Mouse (Mus musculus) layer of hippocampus, postnatal 36 days (tissue): Measurements from ENCODE around the gene Cyp3a44. TPM values are rescaled to one million over a fixed set of nuclear protein-coding genes. Genes with fewer than 3 reads are reported as not detected.
"Not testable (repeated sequence)": the region's sequence is repeated elsewhere in the genome, so short reads cannot be mapped to it uniquely, and the experiment has no call there.

Experiments used
- DNase-seq, 2 experiments: peaks; one replicate each; pipeline ENCODE4 v3.0.0; 2022
- total RNA-seq, 2 experiments: library from RNA; stranded (reverse); gene quantifications; 2 replicates each; pipeline ENCODE4 v1.2.3; 2021

Cyp3a44 gene
- total RNA-seq = not detected

DNA sequence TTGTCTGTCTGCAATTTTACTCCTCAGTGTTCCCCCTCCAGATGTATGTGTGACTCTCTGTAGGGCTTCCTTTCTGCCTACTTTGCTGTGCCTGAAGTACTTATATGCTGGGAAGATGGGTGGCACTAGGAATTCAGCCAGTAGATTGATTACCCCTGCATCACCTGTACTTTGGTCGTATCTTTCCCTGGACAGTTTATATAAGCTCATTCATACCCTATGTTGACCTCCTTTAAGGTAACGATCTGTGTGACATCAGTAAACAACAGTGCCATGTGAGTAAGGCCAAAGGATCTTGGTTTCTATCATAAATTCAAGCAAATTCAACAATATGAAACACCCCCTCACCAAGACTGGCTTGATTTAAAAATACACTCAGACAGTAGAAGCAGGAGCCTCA lies at the start of gene Cyp3a44:
Gene Cyp3a44 (minus strand): TSS at position 79 of the 400 bp plus-strand sequence.
- not testable (repeated sequence) for DNase-seq

- not testable (repeated sequence) for DNase-seq
These were observed 5.4 kb downstream of the Cyp3a44 start for GRCm38 (mm10) chr5:145800229-145800628.

GRCm38 (mm10) chr5:145793232-145793631 lies 12.4 kb downstream of the Cyp3a44 start:
- DNase-seq = not testable (repeated sequence)

DNA sequence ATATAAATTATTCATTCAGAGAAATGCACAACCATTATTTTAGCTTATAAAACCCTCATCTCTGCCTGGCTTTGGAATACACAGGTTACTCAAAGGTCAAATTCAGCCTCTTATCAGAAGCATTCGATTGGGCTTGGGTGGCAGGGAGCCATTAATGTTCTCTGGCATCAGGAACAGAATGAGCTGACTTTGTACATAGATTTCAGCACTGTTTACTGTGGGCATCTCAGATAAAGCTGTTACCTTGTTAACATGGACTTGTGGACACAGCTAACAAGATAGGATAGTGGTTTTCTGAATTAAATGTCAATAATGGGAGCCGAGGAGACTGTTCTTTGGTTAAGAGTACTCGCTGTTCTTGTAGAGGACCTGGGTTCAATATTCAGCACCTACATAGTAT lies 68.2 kb downstream of the Cyp3a44 start:
- DNase-seq = not testable (repeated sequence)

Other genes with a start within 250 kb of the Cyp3a44 start
- not detected for gene Cyp3a41b, start 221.1 kb downstream of the Cyp3a44 start, total RNA-seq
- not detected for gene Cyp3a41a, start 85.7 kb downstream of the Cyp3a44 start, total RNA-seq
- gene Cyp3a11, start 74.1 kb upstream of the Cyp3a44 start, total RNA-seq = not detected
- gene Cyp3a25, start 203.7 kb upstream of the Cyp3a44 start, total RNA-seq = not detected